Mouse (Mus musculus): Measurements from ENCODE around the gene Stk16. TPM values are rescaled to one million over a fixed set of nuclear protein-coding genes. Genes with fewer than 3 reads are reported as not detected.

Stk16 gene
- polyA plus RNA-seq, 1 experiment from 2014 or later, result 138 TPM

- Histone ChIP-seq H3K4me1 (peaks cover 18% of the 10 kb centered on the region), H3K9me3 (no peaks in the 10 kb centered on the region), H3K36me3 (peaks cover 18% of the 10 kb centered on the region), H3K9ac (0 out of 2 replicates have a peak overlapping the region, but pooled peaks have one; percentile 13), H3K27me3 (peaks cover 3% of the 10 kb centered on the region; the same call in 1 of the 2 replicates), H3K27ac (no peak overlapping the region), H3K4me2 (replicated peaks) (no peak overlapping the region), H3K4me3 (no peak overlapping the region)
- ATAC-seq (ENCODE audit: low FRiP score, low read depth), result no peak
- WGBS, result 78% methylated on average over 16 of the region's 16 CpGs
Observed at GRCm38 (mm10) chr1:75247071-75247930, 36.7 kb downstream of the Stk16 start.

- H3K4me2 ChIP-seq (replicated peaks), result no peak overlapping the region
- H3K9me3 ChIP-seq, result no peaks in the 10 kb centered on the region
- ATAC-seq (ENCODE audit: low FRiP score, low read depth), result no peak
- H3K9ac ChIP-seq, result peak overlapping the region; percentile 13
- peaks cover 18% of the 10 kb centered on the region for H3K4me1 ChIP-seq
- peaks cover 13% of the 10 kb centered on the region for H3K36me3 ChIP-seq
- H3K4me3 ChIP-seq, result no peak overlapping the region
- H3K27ac ChIP-seq, result no peak overlapping the region; the same call in 1 of the 2 replicates
- 49% methylated on average over 9 of the region's 9 CpGs for WGBS
- H3K27me3 ChIP-seq, result peaks cover 10% of the 10 kb centered on the region; the same call in 1 of the 2 replicates
Observed at GRCm38 (mm10) chr1:75248041-75248772, 37.6 kb downstream of the Stk16 start.

- Histone ChIP-seq H3K4me3 (no peak overlapping the region), H3K27ac (no peak overlapping the region), H3K4me2 (replicated peaks) (no peak overlapping the region), H3K9ac (no peak overlapping the region), H3K36me3 (no peaks in the 10 kb centered on the region; the same call in 1 of the 2 replicates), H3K27me3 (peaks cover 10% of the 10 kb centered on the region; the same call in 1 of the 2 replicates), H3K4me1 (peaks cover 18% of the 10 kb centered on the region), H3K9me3 (no peaks in the 10 kb centered on the region)
- 35% methylated on average over 3 of the region's 3 CpGs for WGBS
- ATAC-seq (ENCODE audit: low FRiP score, low read depth), result no peak
Observed at GRCm38 (mm10) chr1:75250498-75250897, 39.9 kb downstream of the Stk16 start.

GRCm38 (mm10) chr1:75251112-75251970, 40.7 kb downstream of the Stk16 start:
- ATAC-seq (ENCODE audit: low FRiP score, low read depth), result peak; percentile 25; the same call in 1 of the 2 replicates
- H3K4me3 ChIP-seq, result peak overlapping the region; percentile 26
- peak overlapping the region; percentile 58 for H3K4me2 ChIP-seq (replicated peaks)
- H3K4me1 ChIP-seq, result peaks cover 18% of the 10 kb centered on the region
- H3K9ac ChIP-seq, result 0 out of 2 replicates have a peak overlapping the region, but pooled peaks have one; percentile 43
- no peaks in the 10 kb centered on the region for H3K9me3 ChIP-seq
- H3K36me3 ChIP-seq, result no peaks in the 10 kb centered on the region
- peaks cover 10% of the 10 kb centered on the region; the same call in 1 of the 2 replicates for H3K27me3 ChIP-seq
- no peak overlapping the region for H3K27ac ChIP-seq
- 1% methylated on average over 19 of the region's 22 CpGs for WGBS

- 0 out of 2 replicates have a peak overlapping the region, but pooled peaks have one; percentile 19 for H3K9ac ChIP-seq
- peaks cover 18% of the 10 kb centered on the region for H3K4me1 ChIP-seq
- H3K36me3 ChIP-seq, result no peaks in the 10 kb centered on the region
- no peak overlapping the region for H3K4me2 ChIP-seq (replicated peaks)
- ATAC-seq (ENCODE audit: low FRiP score, low read depth), result no peak
- H3K27me3 ChIP-seq, result peaks cover 13% of the 10 kb centered on the region
- no peaks in the 10 kb centered on the region for H3K9me3 ChIP-seq
- H3K4me3 ChIP-seq, result no peak overlapping the region
- 64% methylated on average over 13 of the region's 13 CpGs for WGBS
- H3K27ac ChIP-seq, result no peak overlapping the region
Observed at GRCm38 (mm10) chr1:75252308-75252707, 41.7 kb downstream of the Stk16 start.

GRCm38 (mm10) chr1:75253029-75253428, 42.4 kb downstream of the Stk16 start:
- H3K27ac ChIP-seq, result no peak overlapping the region
- no peak overlapping the region for H3K4me2 ChIP-seq (replicated peaks)
- peaks cover 13% of the 10 kb centered on the region for H3K4me1 ChIP-seq
- no peak overlapping the region for H3K4me3 ChIP-seq
- WGBS, result 69% methylated on average over 16 of the region's 16 CpGs
- no peak for ATAC-seq (ENCODE audit: low FRiP score, low read depth)
- no peaks in the 10 kb centered on the region for H3K9me3 ChIP-seq
- peak overlapping the region; percentile 19; the same call in 1 of the 2 replicates for H3K9ac ChIP-seq
- H3K36me3 ChIP-seq, result no peaks in the 10 kb centered on the region
- H3K27me3 ChIP-seq, result peaks cover 17% of the 10 kb centered on the region

- no peak for ATAC-seq (ENCODE audit: low FRiP score, low read depth)
- no peaks in the 10 kb centered on the region for H3K9me3 ChIP-seq
- H3K4me2 ChIP-seq (replicated peaks), result no peak overlapping the region
- H3K27me3 ChIP-seq, result peaks cover 21% of the 10 kb centered on the region
- H3K36me3 ChIP-seq, result no peaks in the 10 kb centered on the region
- no peak overlapping the region for H3K9ac ChIP-seq
- H3K27ac ChIP-seq, result no peak overlapping the region
- H3K4me3 ChIP-seq, result no peak overlapping the region
- WGBS, result 62% methylated on average over 16 of the region's 16 CpGs
- H3K4me1 ChIP-seq, result peaks cover 8% of the 10 kb centered on the region
Observed at GRCm38 (mm10) chr1:75253849-75254624, 43.4 kb downstream of the Stk16 start.

GRCm38 (mm10) chr1:75254625-75255013, 44.0 kb downstream of the Stk16 start:
- H3K4me1 ChIP-seq, result peaks cover 8% of the 10 kb centered on the region
- H3K27ac ChIP-seq, result no peak overlapping the region
- no peak overlapping the region for H3K4me3 ChIP-seq
- no peak overlapping the region for H3K9ac ChIP-seq
- 82% methylated on average over 8 of the region's 8 CpGs for WGBS
- H3K27me3 ChIP-seq, result peaks cover 21% of the 10 kb centered on the region
- no peak for ATAC-seq (ENCODE audit: low FRiP score, low read depth)
- H3K36me3 ChIP-seq, result no peaks in the 10 kb centered on the region
- no peaks in the 10 kb centered on the region for H3K9me3 ChIP-seq
- H3K4me2 ChIP-seq (replicated peaks), result no peak overlapping the region

- ATAC-seq (ENCODE audit: low FRiP score, low read depth), result no peak
- Histone ChIP-seq H3K4me1 (peaks cover 8% of the 10 kb centered on the region), H3K27ac (no peak overlapping the region), H3K36me3 (no peaks in the 10 kb centered on the region), H3K9ac (no peak overlapping the region), H3K9me3 (no peaks in the 10 kb centered on the region), H3K4me3 (no peak overlapping the region), H3K27me3 (peaks cover 25% of the 10 kb centered on the region), H3K4me2 (replicated peaks) (no peak overlapping the region)
- WGBS, result 65% methylated on average over 10 of the region's 10 CpGs
Observed at GRCm38 (mm10) chr1:75255516-75256046, 44.9 kb downstream of the Stk16 start.

- Histone ChIP-seq H3K9ac (no peak overlapping the region), H3K36me3 (no peaks in the 10 kb centered on the region), H3K27me3 (peaks cover 70% of the 10 kb centered on the region), H3K4me3 (no peak overlapping the region), H3K27ac (no peak overlapping the region), H3K9me3 (no peaks in the 10 kb centered on the region), H3K4me2 (replicated peaks) (no peak overlapping the region), H3K4me1 (no peaks in the 10 kb centered on the region)
- no peak for ATAC-seq (ENCODE audit: low FRiP score, low read depth)
Observed at GRCm38 (mm10) chr1:75261278-75261677, 50.6 kb downstream of the Stk16 start.

All from limb, embryonic 13.5 days (tissue).